ENCODE assay signal across 9 mouse cellular contexts in the genomic region with DNA sequence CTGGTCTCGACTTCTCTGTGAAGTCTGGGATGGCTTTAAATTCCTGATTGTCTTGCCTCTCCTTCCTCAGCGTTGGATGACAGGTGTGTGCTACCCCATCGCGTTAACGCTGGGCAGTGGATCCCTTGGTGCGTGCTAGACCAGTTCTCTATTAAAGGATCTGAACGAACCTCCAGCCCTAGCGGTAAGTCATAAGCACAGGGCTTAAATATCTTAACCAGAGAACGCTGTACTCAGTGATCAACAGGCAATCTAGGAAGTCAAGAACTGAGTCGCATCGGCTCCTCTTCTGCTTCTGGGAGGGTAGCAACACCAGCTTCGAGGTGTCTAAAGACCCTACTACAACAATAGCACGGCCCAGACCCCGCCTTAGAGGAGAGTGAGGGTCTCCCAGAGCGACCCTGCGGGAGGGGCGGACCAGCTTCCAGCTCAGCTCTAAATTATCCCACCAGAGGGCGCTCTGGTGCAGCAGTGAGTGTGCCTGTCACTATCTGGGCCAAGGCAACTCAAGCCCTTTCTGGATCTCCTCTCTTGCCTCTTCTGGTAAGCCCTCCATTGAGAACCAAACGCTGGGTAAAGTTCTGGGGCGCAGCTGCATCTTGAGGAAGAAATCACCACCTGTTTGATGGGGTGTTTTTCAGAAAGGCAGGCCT. TPM values are rescaled to one million over a fixed set of nuclear protein-coding genes. Genes with fewer than 3 reads are reported as not detected.
DNase-seq lines count a peak whose midpoint lies in the region; ATAC-seq and TF ChIP-seq lines count a peak whose summit lies in the region.
"Had no signal": no experiment of that assay in that cellular context is flagged by ENCODE, and none has a peak within 500 bp of the region (broad histone marks: within the 10 kb centered on the region; RNA-seq: fewer than 3 reads in every experiment).

No protein-coding gene starts in this region.

- H3K27me3 ChIP-seq in heart, postnatal 0 days (ENCODE audit: control insufficient read depth, insufficient read depth, low read length): no peaks in the 10 kb centered on the region
- peaks cover 5% of the 10 kb centered on the region; the same call in 1 of the 2 replicates for H3K27me3 ChIP-seq in neural tube, embryonic 14.5 days (ENCODE audit: control insufficient read depth, insufficient read depth, low read length)

- TF ChIP-seq CTCF in brain, embryonic 14.5 days (IDR thresholded peaks at IDR 0.05; ENCODE audit: borderline replicate concordance, extremely low read depth, insufficient read depth, insufficient read length): peak; percentile 97
- TF ChIP-seq CTCF in heart, postnatal 0 days (IDR thresholded peaks at IDR 0.05; ENCODE audit: low read depth): peak; percentile 91

- peaks cover 22% of the 10 kb centered on the region for H3K4me1 ChIP-seq in heart, postnatal 0 days (ENCODE audit: control insufficient read depth, insufficient read depth)
- no peaks in the 10 kb centered on the region for H3K4me1 ChIP-seq in neural tube, embryonic 14.5 days (ENCODE audit: control insufficient read depth, insufficient read depth, low read length)

- H3K9ac ChIP-seq in heart, postnatal 0 days (replicated peaks; ENCODE audit: low read depth, low read length): peak overlapping the region; percentile 46
- H3K9ac ChIP-seq in neural tube, embryonic 14.5 days (replicated peaks; ENCODE audit: low read depth, low read length): no peak overlapping the region; the same call in 1 of the 2 replicates

- 2% methylated on average over 20 of the region's 20 CpGs for WGBS in heart, postnatal 0 days
- WGBS in neural tube, embryonic 14.5 days: 4% methylated on average over 20 of the region's 20 CpGs

- H3K4me3 ChIP-seq in heart, postnatal 0 days (ENCODE audit: low read depth, low read length): peak overlapping the region; percentile 46
- 0 out of 2 replicates have a peak overlapping the region, but pooled peaks have one; percentile 8 for H3K4me3 ChIP-seq in neural tube, embryonic 14.5 days (ENCODE audit: low read depth, low read length)
- H3K4me3 ChIP-seq: erythroblast, embryonic 14.5 days had no signal

- ATAC-seq in erythroid progenitor cell, adult 5-6 weeks (replicated peaks; ENCODE audit: low FRiP score, poor library complexity, severe bottlenecking): peak; percentile 83
- ATAC-seq in heart, postnatal 0 days (ENCODE audit: insufficient read depth, low read depth): peak; percentile 76
- peak; percentile 31; the same call in 1 of the 2 replicates for ATAC-seq in neural tube, embryonic 14.5 days (ENCODE audit: low read depth)

- no peak for TF ChIP-seq EP300 in heart, postnatal 0 days (IDR thresholded peaks at IDR 0.05; ENCODE audit: low read depth)

- no peaks in the 10 kb centered on the region for H3K36me3 ChIP-seq in heart, postnatal 0 days (replicated peaks; ENCODE audit: control insufficient read depth, insufficient read depth, low read length)
- H3K36me3 ChIP-seq in neural tube, embryonic 14.5 days (ENCODE audit: control insufficient read depth, insufficient read depth, low read length): no peaks in the 10 kb centered on the region

- peak; percentile 89 for DNase-seq in CD4-positive, CD25-positive, alpha-beta regulatory T cell, adult 2 months (ENCODE audit: low read depth, low spot score)
- DNase-seq in brain, embryonic 14.5 days (ENCODE audit: low read depth): peak; percentile 85
- peak; percentile 79 for DNase-seq in heart, postnatal 0 days (ENCODE audit: low spot score)
- peak; percentile 77 to 92 for DNase-seq in kidney, postnatal 25 days
- DNase-seq in lung, adult 18-20 months: peak; percentile 73 to 85
- peak; percentile 92 for DNase-seq in testis, postnatal 10 days (ENCODE audit: low spot score)

- TF ChIP-seq POLR2A in brain, embryonic 14.5 days (IDR thresholded peaks at IDR 0.05; ENCODE audit: borderline replicate concordance, extremely low read depth, insufficient read depth, insufficient read length, poor library complexity, severe bottlenecking): no peak

- no peaks in the 10 kb centered on the region for H3K9me3 ChIP-seq in heart, postnatal 0 days (replicated peaks; ENCODE audit: control insufficient read depth, low read length)
- no peaks in the 10 kb centered on the region for H3K9me3 ChIP-seq in neural tube, embryonic 14.5 days (ENCODE audit: control insufficient read depth, low read length)

- H3K4me2 ChIP-seq in heart, postnatal 0 days (ENCODE audit: low read depth, low read length): peak overlapping the region; percentile 62
- H3K4me2 ChIP-seq in neural tube, embryonic 14.5 days (ENCODE audit: low read depth, low read length): peak overlapping the region; percentile 37

- H3K27ac ChIP-seq in heart, postnatal 0 days (ENCODE audit: low read depth): peak overlapping the region; percentile 47; the same call in 1 of the 2 replicates
- H3K27ac ChIP-seq in neural tube, embryonic 14.5 days (ENCODE audit: low read depth, low read length): no peak overlapping the region

RNA-seq across cellular contexts. Expression of a gene that starts 12.6 kb away (rescaled TPM):
- polyA plus RNA-seq in brain, embryonic 14.5 days (2012; rRNA removed): 10.5 and 24.4 TPM in 2 replicates
- not detected in 2 replicates for total RNA-seq in erythroid progenitor cell, adult 5-6 weeks (2015; ENCODE audit: low replicate concordance)
- total RNA-seq in erythroid progenitor cell, adult 5-6 weeks (2017; ENCODE audit: low replicate concordance): not detected in 2 replicates
- 274 and 305 TPM in 2 replicates for total RNA-seq in heart, postnatal 0 days (2014; rRNA removed; ENCODE audit: low replicate concordance)
- polyA plus RNA-seq in heart, postnatal 0 days (2015; fragmentation: Nextera tagmentation; extraction: Ambion mirVana): 401 and 442 TPM in 2 replicates
- 5.3 and 20.4 TPM in 2 replicates for polyA plus RNA-seq in neural tube, embryonic 14.5 days (2014; fragmentation: Nextera tagmentation; extraction: Ambion mirVana)

RNA-seq across cellular contexts. Expression of a gene that starts 26.0 kb away (rescaled TPM):
- 144 and 197 TPM in 2 replicates for polyA plus RNA-seq in brain, embryonic 14.5 days (2012; rRNA removed)
- total RNA-seq in erythroid progenitor cell, adult 5-6 weeks (2015; ENCODE audit: low replicate concordance): 316 and 341 TPM in 2 replicates
- 355 and 494 TPM in 2 replicates for total RNA-seq in erythroid progenitor cell, adult 5-6 weeks (2017; ENCODE audit: low replicate concordance)
- total RNA-seq in heart, postnatal 0 days (2014; rRNA removed; ENCODE audit: low replicate concordance): 57.0 and 57.1 TPM in 2 replicates
- polyA plus RNA-seq in heart, postnatal 0 days (2015; fragmentation: Nextera tagmentation; extraction: Ambion mirVana): 49.2 and 50.3 TPM in 2 replicates
- polyA plus RNA-seq in neural tube, embryonic 14.5 days (2014; fragmentation: Nextera tagmentation; extraction: Ambion mirVana): 147 and 175 TPM in 2 replicates

RNA-seq across cellular contexts. Expression of a gene that starts 43.9 kb away (rescaled TPM):
- polyA plus RNA-seq in brain, embryonic 14.5 days (2012; rRNA removed): 29.1 and 36.9 TPM in 2 replicates
- total RNA-seq in erythroid progenitor cell, adult 5-6 weeks (2015; ENCODE audit: low replicate concordance): 31.0 and 31.4 TPM in 2 replicates
- 26.2 and 26.6 TPM in 2 replicates for total RNA-seq in erythroid progenitor cell, adult 5-6 weeks (2017; ENCODE audit: low replicate concordance)
- 105 and 128 TPM in 2 replicates for total RNA-seq in heart, postnatal 0 days (2014; rRNA removed; ENCODE audit: low replicate concordance)
- 53.5 and 65.7 TPM in 2 replicates for polyA plus RNA-seq in heart, postnatal 0 days (2015; fragmentation: Nextera tagmentation; extraction: Ambion mirVana)
- 45.6 and 77.7 TPM in 2 replicates for polyA plus RNA-seq in neural tube, embryonic 14.5 days (2014; fragmentation: Nextera tagmentation; extraction: Ambion mirVana)

Comparison
In these comparisons a context has a peak if more than half of its experiments do, and no peak if none do; other contexts are left out.
1. ATAC-seq: peak in every context shown above with its lines; median percentile 83 in erythroid progenitor cell, adult 5-6 weeks; 76 in heart, postnatal 0 days; 31 in neural tube, embryonic 14.5 days.
2. RNA of a gene that starts 12.6 kb away (polyA plus RNA-seq): 401 to 442 TPM in heart, postnatal 0 days; 10.5 to 24.4 TPM in brain, embryonic 14.5 days and 5.3 to 20.4 TPM in neural tube, embryonic 14.5 days; every median in the first group is over 10 times any median in the second.
3. Peak in every context shown above with its lines, with median percentiles within 50 percentile points of each other: DNase-seq.